Mouse (Mus musculus) MEL (cell line): ENCODE data around the gene E030025P04Rik. TPM values are rescaled to one million over a fixed set of nuclear protein-coding genes. Genes with fewer than 3 reads are reported as not detected.

ENCODE experiments used
- DNase-seq: peaks from one replicate; pipeline ENCODE4 v3.0.0; 2011; ENCODE audit warnings: low read depth, low spot score
- H3K27ac ChIP-seq: 2 replicates; pipeline ENCODE4 v1.5.1; 2012; ENCODE audit warnings: low read depth, mild to moderate bottlenecking, control low read depth, low read length, moderate library complexity; ENCODE audit not compliant: control insufficient read depth
- H3K27me3 ChIP-seq, 2 experiments: fragments of 150-350 bp in 1 of 2; sonication (generic) in 1 of 2; 2 replicates each; pipeline ENCODE4 v1.6.1; 2012; ENCODE audit warnings: low read length in 2 of 2, mild to moderate bottlenecking in 2 of 2, improper control_type of control experiment in 1 of 2, moderate library complexity in 1 of 2; ENCODE audit not compliant: insufficient read depth in 2 of 2, control insufficient read depth in 1 of 2
- H3K36me3 ChIP-seq, 2 experiments: 2 replicates each; pipeline ENCODE4 v1.6.1; 2012 to 2014; ENCODE audit warnings: low read length in 2 of 2, improper control_type of control experiment in 1 of 2, inconsistent platforms in 1 of 2, mild to moderate bottlenecking in 1 of 2; ENCODE audit not compliant: insufficient read depth in 2 of 2, control insufficient read depth in 1 of 2
- H3K4me1 ChIP-seq, 2 experiments: fragments of 150-350 bp in 1 of 2; sonication (generic) in 1 of 2; 2 replicates each; pipeline ENCODE4 v1.6.1; 2012; ENCODE audit warnings: low read length in 2 of 2, improper control_type of control experiment in 1 of 2, mild to moderate bottlenecking in 1 of 2; ENCODE audit not compliant: insufficient read depth in 2 of 2, control insufficient read depth in 1 of 2
- H3K4me3 ChIP-seq, 2 experiments: fragments of 150-350 bp in 1 of 2; sonication (generic) in 1 of 2; 2 replicates each; pipeline ENCODE4 v1.5.1; 2012; ENCODE audit warnings: low read depth in 2 of 2, low read length in 2 of 2, mild to moderate bottlenecking in 2 of 2, moderate library complexity in 2 of 2, control low read depth in 1 of 2, improper control_type of control experiment in 1 of 2; ENCODE audit not compliant: control insufficient read depth in 1 of 2, insufficient read depth in 1 of 2
- H3K79me2 ChIP-seq: 2 replicates; pipeline ENCODE4 v1.6.1; 2012; ENCODE audit warnings: mild to moderate bottlenecking, low read length, moderate library complexity; ENCODE audit not compliant: control insufficient read depth, poor library complexity, insufficient read depth
- H3K9ac ChIP-seq: 2 replicates; pipeline ENCODE4 v1.6.1; 2012; ENCODE audit warnings: low read depth, mild to moderate bottlenecking, control low read depth, low read length, moderate library complexity; ENCODE audit not compliant: control insufficient read depth, poor library complexity, severe bottlenecking
- H3K9me3 ChIP-seq: fragments of 150-350 bp; sonication (generic); replicated peaks from 2 replicates; pipeline ENCODE4 v1.6.1; 2012; ENCODE audit warnings: mild to moderate bottlenecking, low read length, improper control_type of control experiment, moderate library complexity; ENCODE audit not compliant: insufficient read depth
- EP300 ChIP-seq, 2 experiments: IDR thresholded peaks; 2 replicates each; pipeline ENCODE4 v1.6.1; 2011; ENCODE audit warnings: improper control_type of control experiment in 2 of 2, low read length in 2 of 2, low read depth in 1 of 2, mild to moderate bottlenecking in 1 of 2
- GABPA ChIP-seq: IDR thresholded peaks from 2 replicates; pipeline ENCODE4 v1.6.1; 2012; ENCODE audit warnings: low read depth, mild to moderate bottlenecking, inconsistent platforms, low read length, improper control_type of control experiment, moderate library complexity
- HCFC1 ChIP-seq: IDR thresholded peaks from 2 replicates; pipeline ENCODE4 v1.6.1; 2012; ENCODE audit warnings: low read depth, mild to moderate bottlenecking, inconsistent platforms, low read length, improper control_type of control experiment, moderate library complexity
- KAT2A ChIP-seq: conservative IDR thresholded peaks from 2 replicates; pipeline ENCODE4 v1.6.1; 2012; ENCODE audit warnings: low read depth, low read length, improper control_type of control experiment, inconsistent platforms
- MEF2A ChIP-seq: IDR thresholded peaks from 2 replicates; pipeline ENCODE4 v1.6.1; 2014; ENCODE audit warnings: low read depth, mild to moderate bottlenecking, inconsistent platforms, low read length, improper control_type of control experiment; ENCODE audit not compliant: poor library complexity, insufficient replicate concordance, severe bottlenecking; ENCODE audit errors: extremely low read depth
- MXI1 ChIP-seq: IDR thresholded peaks from 2 replicates; pipeline ENCODE4 v1.6.1; 2011; ENCODE audit warnings: mild to moderate bottlenecking, low read depth, low read length, improper control_type of control experiment
- RAD21 ChIP-seq: IDR thresholded peaks from 2 replicates; pipeline ENCODE4 v1.6.1; 2011; ENCODE audit warnings: mild to moderate bottlenecking, low read depth, low read length, improper control_type of control experiment
- SMC3 ChIP-seq: IDR thresholded peaks from 2 replicates; pipeline ENCODE4 v1.6.1; 2011; ENCODE audit warnings: low read depth, low read length, improper control_type of control experiment
- TBP ChIP-seq: IDR thresholded peaks from 2 replicates; pipeline ENCODE4 v1.8.0; 2011; ENCODE audit warnings: low read depth, low read length, improper control_type of control experiment
- TCF12 ChIP-seq: IDR thresholded peaks from 2 replicates; pipeline ENCODE4 v1.6.1; 2014; ENCODE audit warnings: low read depth, mild to moderate bottlenecking, inconsistent platforms, low read length, improper control_type of control experiment, moderate library complexity
- USF2 ChIP-seq, 2 experiments: IDR thresholded peaks; 2 replicates each; pipeline ENCODE4 v1.6.1; 2011 to 2012; ENCODE audit warnings: improper control_type of control experiment in 2 of 2, low read length in 2 of 2, borderline replicate concordance in 1 of 2, inconsistent platforms in 1 of 2, low read depth in 1 of 2, mild to moderate bottlenecking in 1 of 2; ENCODE audit not compliant: insufficient read depth in 1 of 2
- ZC3H11A ChIP-seq: IDR thresholded peaks from 2 replicates; pipeline ENCODE4 v1.6.1; 2012; ENCODE audit warnings: low read depth, mild to moderate bottlenecking, inconsistent platforms, low read length, improper control_type of control experiment
- polyA plus RNA-seq, 2 experiments: library from polyadenylated mRNA; stranded (reverse) in 1 of 2; unstranded in 1 of 2; fragments of >175 nt in 1 of 2; fragments of >200 nt in 1 of 2; gene quantifications; 2 replicates each; pipeline versions ENCODE4 v1.2.1 to v1.2.4; 2012; ENCODE audit warnings: low replicate concordance in 2 of 2, low read depth in 1 of 2; ENCODE audit not compliant: insufficient read length in 2 of 2, insufficient read depth in 1 of 2, missing spikeins in 1 of 2
- total RNA-seq: library from RNA; depleted of rRNA; stranded (reverse); fragments of 300-350 nt; gene quantifications from 2 replicates; pipeline ENCODE4 v1.2.3, GENCODE M21; 2012; rRNA removed

E030025P04Rik gene
- total and polyA plus RNA-seq, 3 experiments, result not detected

DNA sequence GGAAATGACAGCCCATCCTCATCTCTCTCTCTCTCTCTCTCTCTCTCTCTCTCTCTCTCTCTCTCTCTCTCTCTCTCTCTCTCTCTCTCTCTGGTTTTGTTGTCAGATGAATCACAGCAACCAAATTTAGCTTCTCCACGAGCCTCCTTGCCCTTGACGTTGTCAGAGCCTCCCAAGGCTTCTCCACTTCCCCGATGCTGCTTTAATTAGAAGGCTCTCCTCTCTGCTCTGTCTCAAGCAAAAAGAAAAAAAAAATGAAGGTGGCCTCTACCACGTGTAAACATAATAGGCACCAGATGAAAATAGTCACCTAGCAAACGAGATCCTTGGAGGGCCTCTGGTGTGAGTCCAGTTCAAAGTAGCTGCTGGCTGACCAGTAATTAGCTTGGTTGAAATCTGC, 52.3 kb downstream of the E030025P04Rik start:
- no peak for DNase-seq
- Histone ChIP-seq H3K27me3 (no peaks in the 10 kb centered on the region), H3K4me3 (no peak overlapping the region), H3K9ac (no peak overlapping the region), H3K9me3 (no peaks in the 10 kb centered on the region), H3K27ac (no peak overlapping the region), H3K36me3 (no peaks in the 10 kb centered on the region), H3K4me1 (no peaks in the 10 kb centered on the region), H3K79me2 (no peaks in the 10 kb centered on the region)
- no peak for TF ChIP-seq KAT2A
- no peak for TF ChIP-seq RAD21
- no peak for TF ChIP-seq ZC3H11A
- no peak for TF ChIP-seq GABPA
- TF ChIP-seq TCF12, result no peak
- TF ChIP-seq TBP, result no peak
- TF ChIP-seq SMC3, result no peak
- TF ChIP-seq USF2 (IDR thresholded peaks at IDR 0.05; ENCODE audit: borderline replicate concordance in 1 of 2, insufficient read depth in 1 of 2, low read depth in 1 of 2, low read length in 2 of 2), result no peak
- TF ChIP-seq EP300 (IDR thresholded peaks at IDR 0.05; ENCODE audit: low read depth in 1 of 2, low read length in 2 of 2), result no peak
- no peak for TF ChIP-seq MEF2A
- TF ChIP-seq MXI1, result no peak
- no peak for TF ChIP-seq HCFC1

Other genes starting within 250 kb of the E030025P04Rik start
- not detected in 2 replicates for gene Axin2, start 224.0 kb downstream of the E030025P04Rik start, total RNA-seq
- not detected for gene Axin2, start 224.0 kb downstream of the E030025P04Rik start, polyA plus RNA-seq
- not detected in 2 replicates for gene Rgs9, start 153.8 kb upstream of the E030025P04Rik start, total RNA-seq
- not detected for gene Rgs9, start 153.8 kb upstream of the E030025P04Rik start, polyA plus RNA-seq
- 56.6 and 57.0 TPM in 2 replicates for gene Gna13, start 218.5 kb upstream of the E030025P04Rik start, total RNA-seq
- gene Gna13, start 218.5 kb upstream of the E030025P04Rik start, polyA plus RNA-seq, result 100 to 1,000 TPM in 1 of 2 experiments, 10 to 100 TPM in 1; 51.0 to 102 TPM